Mouse (Mus musculus) ES-Bruce4 (cell line): ENCODE results near the gene Cd302. TPM values are rescaled to one million over a fixed set of nuclear protein-coding genes. Genes with fewer than 3 reads are reported as not detected.

Experiments
- H3K27ac ChIP-seq: 2 replicates; pipeline ENCODE4 v1.5.1; 2012; ENCODE audit warnings: low read length, inconsistent platforms; ENCODE audit not compliant: insufficient read depth
- H3K27me3 ChIP-seq: 2 replicates; pipeline ENCODE4 v1.6.1; 2012; ENCODE audit warnings: mild to moderate bottlenecking, low read length, inconsistent platforms; ENCODE audit not compliant: control insufficient read depth, poor library complexity, insufficient read depth, severe bottlenecking
- H3K36me3 ChIP-seq: 2 replicates; pipeline ENCODE4 v1.6.1; 2012; ENCODE audit warnings: inconsistent platforms, mild to moderate bottlenecking, low read length, moderate library complexity; ENCODE audit not compliant: control insufficient read depth, poor library complexity, insufficient read depth, severe bottlenecking
- H3K4me1 ChIP-seq: one replicate; pipeline ENCODE4 v1.8.1; 2011; ENCODE audit warnings: low read length; ENCODE audit not compliant: control insufficient read depth, insufficient read depth
- H3K4me3 ChIP-seq: 2 replicates; pipeline ENCODE4 v1.5.1; 2011; ENCODE audit warnings: low read depth, mild to moderate bottlenecking, low read length
- H3K9ac ChIP-seq: 2 replicates; pipeline ENCODE4 v1.6.1; 2012; ENCODE audit warnings: low read depth, mild to moderate bottlenecking, inconsistent platforms; ENCODE audit not compliant: poor library complexity, severe bottlenecking
- H3K9me3 ChIP-seq: replicated peaks from 2 replicates; pipeline ENCODE4 v1.6.1; 2012; ENCODE audit warnings: mild to moderate bottlenecking, low read length, inconsistent platforms; ENCODE audit not compliant: control insufficient read depth, poor library complexity, insufficient read depth, severe bottlenecking
- CTCF ChIP-seq: IDR thresholded peaks from one replicate; pipeline ENCODE4 v1.8.1; 2011; ENCODE audit warnings: low read depth, low read length
- EP300 ChIP-seq: IDR thresholded peaks from 2 replicates; pipeline ENCODE4 v1.6.1; 2011; ENCODE audit warnings: low read depth, low read length; ENCODE audit not compliant: insufficient read depth
- POLR2A ChIP-seq: IDR thresholded peaks from one replicate; pipeline ENCODE4 v1.8.1; 2011; ENCODE audit warnings: low read length; ENCODE audit not compliant: insufficient read depth
- polyA plus RNA-seq: library from polyadenylated mRNA; stranded (reverse); fragments of >200 nt; gene quantifications from 2 replicates; pipeline ENCODE4 v1.2.4, GENCODE M21; 2011; ENCODE audit warnings: low read depth; ENCODE audit not compliant: missing spikeins, insufficient read depth, insufficient read length

The Cd302 gene
- 2.8 and 4.3 TPM in 2 replicates for polyA plus RNA-seq

DNA sequence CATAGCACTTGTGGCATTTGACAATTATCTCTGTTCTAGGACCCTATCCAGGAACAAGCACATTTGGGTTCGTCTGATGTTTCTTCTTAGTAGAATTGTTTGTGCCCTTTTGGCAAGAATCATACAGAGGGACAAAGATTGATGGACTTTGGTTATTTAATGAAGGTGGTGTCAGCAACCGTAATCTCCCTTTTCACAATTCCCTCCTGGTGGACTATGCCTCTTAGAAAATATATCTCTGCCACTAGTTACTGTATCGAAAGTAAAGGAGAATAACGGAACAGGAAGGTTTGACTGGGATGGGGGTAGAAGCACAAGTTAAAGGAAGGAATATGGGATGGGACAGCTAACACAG, at the start of gene Cd302:
Gene Cd302, minus strand, starts transcription at position 22 of the 355 bp plus-strand sequence.
- no peaks in the 10 kb centered on the region for H3K36me3 ChIP-seq
- no peaks in the 10 kb centered on the region for H3K4me1 ChIP-seq
- H3K9ac ChIP-seq, result peak within 1 kb of the TSS; percentile 16; the same call in 1 of the 2 replicates
- H3K9me3 ChIP-seq, result no peaks in the 10 kb centered on the region
- TF ChIP-seq CTCF (no peak), EP300 (no peak), POLR2A (no peak)
- H3K4me3 ChIP-seq, result peak within 1 kb of the TSS; percentile 66
- peaks cover 5% of the 10 kb centered on the region for H3K27me3 ChIP-seq
- no peak within 1 kb of the TSS for H3K27ac ChIP-seq

DNA sequence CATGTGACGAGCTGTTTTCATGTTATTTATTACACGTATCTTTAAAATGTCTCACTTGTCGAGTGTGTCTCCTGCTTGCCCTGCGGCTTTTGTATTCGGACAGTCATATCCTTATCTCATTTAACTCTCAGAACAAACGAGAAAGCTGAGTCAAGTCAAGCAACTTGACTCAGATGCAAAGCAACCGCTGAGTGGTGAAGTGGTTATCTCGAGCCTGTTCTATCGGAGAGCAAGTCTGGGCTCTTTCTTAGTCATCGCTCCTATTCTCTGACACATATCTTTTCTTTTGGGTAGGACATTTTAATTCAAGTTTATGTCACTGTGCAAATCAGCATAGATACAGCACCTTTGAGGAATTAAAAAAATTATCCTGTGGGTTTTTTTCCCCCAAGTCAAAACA, 44.4 kb upstream of the Cd302 start:
- Histone ChIP-seq H3K4me3 (no peak overlapping the region), H3K9ac (no peak overlapping the region), H3K27ac (no peak overlapping the region), H3K27me3 (no peaks in the 10 kb centered on the region), H3K4me1 (no peaks in the 10 kb centered on the region), H3K36me3 (no peaks in the 10 kb centered on the region), H3K9me3 (no peaks in the 10 kb centered on the region)
- TF ChIP-seq POLR2A (no peak), EP300 (no peak), CTCF (no peak)

GRCm38 (mm10) chr2:60327581-60327980, 43.3 kb upstream of the Cd302 start:
- no peak overlapping the region for H3K27ac ChIP-seq
- H3K4me1 ChIP-seq, result no peaks in the 10 kb centered on the region
- no peaks in the 10 kb centered on the region for H3K27me3 ChIP-seq
- no peaks in the 10 kb centered on the region for H3K9me3 ChIP-seq
- H3K9ac ChIP-seq, result no peak overlapping the region
- no peaks in the 10 kb centered on the region for H3K36me3 ChIP-seq
- TF ChIP-seq EP300 (no peak), POLR2A (no peak), CTCF (no peak)
- no peak overlapping the region for H3K4me3 ChIP-seq

DNA sequence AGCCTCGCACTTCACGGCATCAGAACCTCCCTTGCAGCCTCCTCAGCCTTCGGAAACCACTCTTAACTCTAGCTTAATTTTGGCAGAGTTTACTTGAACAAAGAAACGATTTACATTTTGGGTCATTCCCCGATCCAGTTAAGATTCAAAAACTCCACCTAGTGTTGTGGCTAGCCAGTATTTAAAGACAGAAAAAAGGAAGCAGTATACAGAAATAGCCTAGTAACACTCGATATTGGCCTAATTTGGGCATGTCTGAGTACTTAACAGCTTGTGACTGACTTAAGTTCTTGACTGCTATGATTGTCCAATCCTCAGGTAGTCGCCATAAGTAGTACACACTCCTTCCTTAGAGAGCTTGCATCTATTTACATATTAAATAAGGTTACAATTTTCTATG, 42.7 kb upstream of the Cd302 start:
- Histone ChIP-seq H3K4me1 (no peaks in the 10 kb centered on the region), H3K4me3 (no peak overlapping the region), H3K9me3 (no peaks in the 10 kb centered on the region), H3K27me3 (no peaks in the 10 kb centered on the region), H3K27ac (no peak overlapping the region), H3K9ac (no peak overlapping the region), H3K36me3 (no peaks in the 10 kb centered on the region)
- TF ChIP-seq EP300, result no peak
- TF ChIP-seq POLR2A, result no peak
- no peak for TF ChIP-seq CTCF

DNA sequence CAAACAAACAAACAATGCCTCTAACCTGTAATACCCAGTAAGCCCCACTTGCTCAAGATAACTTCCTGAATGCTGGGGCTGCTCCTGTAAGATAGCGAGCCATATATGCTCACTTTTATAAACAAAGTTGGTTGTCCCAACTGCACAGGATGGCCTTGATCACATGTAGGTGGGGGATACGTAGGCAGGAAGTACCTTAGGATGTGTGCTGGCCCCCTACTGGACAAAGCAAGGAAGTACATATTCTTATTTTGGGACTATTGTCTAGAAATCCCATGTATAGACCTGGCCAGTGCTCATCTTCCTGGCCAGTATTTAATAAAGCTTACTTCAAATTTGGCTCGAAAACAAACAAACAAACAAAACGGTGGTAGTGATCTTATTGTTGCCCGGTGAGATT, 39.1 kb upstream of the Cd302 start:
- Histone ChIP-seq H3K9ac (no peak overlapping the region), H3K4me3 (no peak overlapping the region), H3K9me3 (no peaks in the 10 kb centered on the region), H3K36me3 (no peaks in the 10 kb centered on the region), H3K27me3 (no peaks in the 10 kb centered on the region), H3K4me1 (no peaks in the 10 kb centered on the region), H3K27ac (no peak overlapping the region)
- TF ChIP-seq EP300 (no peak), CTCF (peak; percentile 26), POLR2A (no peak)

GRCm38 (mm10) chr2:60322031-60322726, 37.9 kb upstream of the Cd302 start:
- no peaks in the 10 kb centered on the region for H3K4me1 ChIP-seq
- H3K9me3 ChIP-seq, result no peaks in the 10 kb centered on the region
- H3K4me3 ChIP-seq, result no peak overlapping the region
- no peaks in the 10 kb centered on the region for H3K27me3 ChIP-seq
- no peaks in the 10 kb centered on the region for H3K36me3 ChIP-seq
- H3K9ac ChIP-seq, result no peak overlapping the region
- no peak overlapping the region for H3K27ac ChIP-seq
- TF ChIP-seq EP300 (no peak), CTCF (no peak), POLR2A (no peak)
